Mouse (Mus musculus) G1E-ER4 (cell line): ENCODE data around the gene Slc34a3. TPM values are rescaled to one million over a fixed set of nuclear protein-coding genes. Genes with fewer than 3 reads are reported as not detected.

ENCODE experiments used
- GATA1 ChIP-seq: IDR thresholded peaks from one replicate; pipeline ENCODE4 v1.8.0; 2012; ENCODE audit warnings: low read length, inconsistent platforms
- polyA plus RNA-seq: library from polyadenylated mRNA; stranded (reverse); fragments of >175 nt; gene quantifications from 2 replicates; pipeline ENCODE4 v1.2.3, GENCODE M21; 2012

The Slc34a3 gene
- polyA plus RNA-seq, 1 experiment = not detected

DNA sequence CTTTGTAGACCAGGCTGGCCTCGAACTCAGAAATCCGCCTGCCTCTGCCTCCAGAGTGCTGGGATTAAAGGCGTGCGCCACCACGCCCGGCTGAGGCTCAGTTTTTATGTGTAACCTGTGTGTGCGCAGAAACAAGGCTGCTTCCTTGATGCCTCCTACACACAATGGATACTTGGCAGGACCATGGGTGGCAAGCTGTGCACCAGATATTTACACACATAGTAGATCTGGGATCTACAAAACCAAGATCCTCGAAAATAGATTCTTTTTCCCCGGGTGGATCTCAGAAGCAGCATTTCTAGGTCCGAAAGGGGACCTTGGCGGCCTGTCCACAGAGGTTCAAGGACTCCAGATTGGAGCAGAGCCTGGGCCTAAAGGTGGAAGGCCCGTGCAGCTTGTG lies 27.7 kb upstream of the Slc34a3 start:
- no peak for TF ChIP-seq GATA1

DNA sequence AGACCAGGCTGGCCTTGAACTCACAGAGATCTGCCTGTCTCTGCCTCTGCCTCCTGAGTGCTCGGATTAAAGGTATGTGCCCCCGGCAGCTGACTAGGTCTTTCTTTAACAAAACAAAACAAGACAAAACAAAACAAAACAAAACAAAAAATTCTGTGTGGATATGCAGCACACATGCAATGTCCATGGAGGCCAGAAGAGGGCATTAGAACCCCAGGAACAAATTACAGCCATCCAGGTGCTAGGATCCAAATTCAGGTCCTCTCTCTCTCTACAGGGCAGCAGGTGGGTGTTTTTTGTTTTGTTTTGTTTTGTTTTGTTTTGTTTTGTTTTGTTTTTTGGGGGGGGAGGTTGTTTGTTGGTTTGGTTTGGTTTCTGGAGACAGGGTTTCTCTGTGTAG lies 24.7 kb upstream of the Slc34a3 start:
- no peak for TF ChIP-seq GATA1

DNA sequence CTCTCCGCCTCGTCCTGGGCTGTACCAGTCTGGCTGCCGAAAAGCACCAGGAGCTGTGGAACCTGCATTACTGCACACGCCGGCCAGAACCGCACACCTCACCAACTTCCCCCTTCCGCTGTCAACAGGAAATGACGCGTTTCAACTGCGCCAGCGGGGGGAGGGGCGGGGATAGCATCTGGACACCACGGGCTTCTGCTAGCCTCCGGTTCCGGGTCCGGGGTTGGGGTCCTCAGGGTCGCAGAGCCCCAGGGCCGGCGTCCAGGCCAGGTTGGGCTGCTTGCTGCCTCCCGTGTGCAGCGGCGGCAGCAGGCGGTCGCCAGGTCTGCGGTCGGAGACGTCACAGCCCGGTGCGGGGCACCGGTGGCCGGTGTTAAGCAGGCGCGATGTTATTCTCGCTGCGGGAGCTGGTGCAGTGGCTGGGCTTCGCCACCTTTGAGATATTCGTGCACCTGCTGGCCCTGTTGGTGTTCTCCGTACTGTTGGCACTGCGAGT lies 21.2 kb upstream of the Slc34a3 start, which contains the start of gene Tmem203:
Gene Tmem203, plus strand, starts transcription at position 156 of the 496 bp plus-strand sequence.
- no peak for TF ChIP-seq GATA1

DNA sequence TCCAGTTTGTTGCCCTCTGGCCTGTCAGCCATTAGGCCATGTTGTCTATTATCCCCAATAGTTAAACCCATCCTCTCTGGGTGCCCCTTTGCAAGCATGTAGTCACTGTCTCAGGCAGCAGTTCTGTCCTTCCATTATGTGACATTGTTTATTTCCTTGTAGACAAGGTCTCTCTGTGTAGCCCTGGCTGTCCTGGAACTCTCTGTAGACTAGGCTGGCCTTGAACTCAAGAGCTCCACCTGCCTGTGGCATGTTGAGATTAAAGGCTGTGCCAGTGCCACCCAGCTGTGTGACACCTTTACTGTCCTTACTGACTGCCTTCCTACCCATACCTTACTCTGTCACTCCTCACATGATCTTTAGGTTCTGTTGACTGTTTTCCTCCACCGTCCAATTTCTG lies 18.2 kb upstream of the Slc34a3 start:
- no peak for TF ChIP-seq GATA1

DNA sequence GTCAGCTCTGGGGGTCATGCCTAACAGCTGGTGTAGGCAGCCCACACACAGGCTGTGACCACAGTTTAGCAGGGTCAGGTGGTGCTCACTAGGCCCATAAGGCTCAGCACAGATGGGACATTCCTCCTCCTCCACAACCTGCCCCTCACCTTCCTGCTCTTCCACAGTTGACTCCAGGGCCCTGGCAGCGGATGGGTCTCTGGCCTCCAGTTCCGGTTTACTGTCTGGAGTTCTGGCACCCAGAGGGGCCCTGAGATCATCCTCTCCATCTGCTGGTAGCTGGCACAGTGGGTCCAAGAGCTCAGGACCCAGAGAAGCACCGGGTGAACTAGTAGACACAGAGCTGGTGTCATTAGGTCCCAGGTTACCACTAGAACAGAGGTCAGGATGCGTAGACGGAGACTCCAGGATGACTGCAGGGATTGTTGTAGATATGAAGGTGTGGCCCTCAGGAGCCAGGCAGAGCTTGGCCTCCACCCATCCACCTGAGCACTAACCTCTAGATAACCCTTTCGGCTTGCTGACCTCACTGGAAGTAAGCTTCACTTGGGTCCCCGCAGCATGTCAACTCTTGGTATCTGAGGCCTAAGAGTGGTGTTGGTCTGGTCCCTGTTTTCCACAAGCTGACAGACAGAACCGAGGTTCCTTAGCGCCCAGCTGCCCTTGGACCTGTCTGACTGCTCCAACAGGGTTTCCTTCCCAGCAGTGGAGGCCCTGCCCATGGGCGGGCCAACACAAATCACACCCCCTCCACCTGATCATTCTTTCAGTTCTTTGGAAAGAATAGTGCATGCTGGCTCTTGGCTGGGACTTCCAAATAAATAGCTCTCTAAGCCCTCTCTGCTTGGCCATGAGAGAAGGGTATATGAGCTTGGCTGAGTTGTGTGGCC lies 12.3 kb upstream of the Slc34a3 start, which contains the start of gene AL732309.1:
Gene AL732309.1, minus strand, starts transcription at position 681 of the 890 bp plus-strand sequence.
- TF ChIP-seq GATA1 = no peak

DNA sequence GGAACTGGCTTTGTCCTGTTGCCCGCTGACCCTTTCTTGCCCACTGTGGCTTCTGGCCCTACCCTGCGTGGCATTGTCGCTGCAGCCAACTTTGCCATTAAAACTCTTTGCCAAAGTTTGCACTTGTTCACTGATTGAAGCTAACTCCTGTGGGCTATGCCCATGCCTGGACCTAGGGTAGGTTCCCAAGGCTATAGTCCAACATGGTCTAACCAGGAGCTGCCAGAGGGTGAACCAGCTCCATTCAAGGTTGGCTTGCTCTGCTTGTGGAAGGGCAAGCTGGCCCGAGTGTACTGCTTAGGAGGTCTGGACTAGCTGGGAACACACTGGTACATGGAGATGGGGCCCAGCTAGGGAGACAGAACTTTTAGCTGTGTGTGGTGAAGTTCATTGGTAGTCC lies 10.0 kb upstream of the Slc34a3 start:
- TF ChIP-seq GATA1 = no peak

DNA sequence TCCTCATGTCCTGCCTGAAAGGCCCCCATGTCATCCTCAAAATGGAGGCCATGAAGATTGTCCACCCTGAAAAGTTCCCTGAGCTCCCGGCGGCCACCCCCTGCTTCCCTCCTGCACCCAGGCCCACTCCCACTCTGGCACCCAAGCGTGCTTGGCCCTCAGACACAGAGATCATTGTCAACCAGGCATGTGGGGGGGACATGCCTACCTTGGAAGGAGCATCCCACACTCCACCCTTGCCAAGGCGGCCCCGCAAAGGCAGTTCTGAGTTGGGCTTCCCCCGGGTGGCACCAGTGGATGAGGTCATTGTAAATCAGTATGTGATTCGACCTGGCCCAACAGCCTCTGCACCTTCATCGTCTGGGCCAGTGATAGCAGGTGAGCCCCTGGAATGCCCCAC lies 9.2 kb upstream of the Slc34a3 start:
- TF ChIP-seq GATA1 = no peak

DNA sequence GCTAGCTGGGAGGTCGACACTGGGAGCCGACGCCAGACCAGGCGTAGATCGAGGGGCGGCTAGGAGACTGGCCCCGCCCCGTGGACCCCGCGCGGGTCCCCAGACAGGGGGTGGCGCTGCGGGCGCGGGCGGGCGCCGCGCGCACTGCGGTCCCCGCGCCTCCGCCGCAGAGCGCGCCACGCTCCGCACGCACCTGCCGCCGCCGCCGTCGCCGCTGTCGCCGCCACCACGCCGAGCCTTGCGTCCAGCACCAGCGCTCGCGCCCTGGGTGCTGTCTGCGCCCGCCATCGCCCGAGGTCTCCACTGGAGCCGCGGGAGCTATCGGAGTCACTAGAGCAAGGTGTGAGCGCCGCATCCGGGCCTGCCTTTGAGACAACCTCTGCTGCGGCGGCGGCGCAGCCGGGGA lies 7.9 kb upstream of the Slc34a3 start, which contains the start of the genes Rnf208 and Cysrt1:
Gene Rnf208, plus strand, starts transcription at position 155 of the 406 bp plus-strand sequence.
Gene Cysrt1, minus strand, starts transcription at position 352 of the 406 bp plus-strand sequence.
- no peak for TF ChIP-seq GATA1

DNA sequence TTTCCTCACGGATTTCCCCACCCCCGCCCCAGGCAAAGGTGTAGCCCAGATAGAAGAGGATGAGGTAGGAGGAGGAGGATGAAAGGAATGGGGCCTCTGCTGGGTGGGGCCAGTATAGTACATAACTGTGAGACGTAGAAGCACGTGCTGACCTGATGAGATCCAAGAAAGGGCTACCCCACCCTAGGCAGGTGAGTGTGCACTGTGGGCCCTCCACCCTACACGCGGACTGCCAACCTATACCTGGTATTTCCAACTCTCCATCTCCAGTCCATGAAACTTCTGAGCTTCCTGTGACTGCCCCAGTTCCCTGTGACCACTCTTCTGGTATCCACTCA lies 7.2 kb upstream of the Slc34a3 start:
- no peak for TF ChIP-seq GATA1

DNA sequence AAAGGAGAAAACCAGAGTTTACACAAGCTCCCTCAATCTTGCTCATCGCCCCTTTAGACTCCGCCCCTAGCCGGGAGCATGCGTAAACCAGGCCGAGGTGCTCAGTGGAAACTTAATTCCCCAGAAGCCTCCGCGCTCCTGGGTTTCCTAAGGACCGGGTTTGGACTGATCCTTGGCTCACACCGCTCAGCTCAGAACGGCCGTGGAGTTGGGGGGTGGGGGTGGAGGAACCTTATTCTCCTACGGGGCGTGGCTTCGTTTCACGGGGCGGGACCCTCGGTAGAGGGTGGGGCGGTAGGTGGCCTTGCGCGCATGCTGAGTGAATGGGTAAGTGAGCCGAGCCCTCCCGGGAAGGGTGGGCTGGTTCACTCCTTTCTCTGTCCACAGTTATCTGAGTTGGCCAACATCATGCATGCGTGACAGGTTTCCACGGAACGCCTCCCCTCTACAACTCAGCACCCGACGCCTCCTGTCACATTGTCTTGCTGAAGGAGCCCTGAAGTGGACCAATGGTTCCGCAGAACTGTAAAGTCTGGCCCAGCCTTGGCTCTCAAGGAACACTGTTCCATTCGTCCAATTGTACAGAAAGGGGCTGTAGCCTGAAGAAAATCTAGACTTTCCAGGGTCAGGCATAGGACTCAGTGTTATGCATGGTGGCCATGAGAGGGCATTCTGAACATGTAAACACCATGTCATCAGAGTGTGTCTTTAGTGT lies 6.7 kb upstream of the Slc34a3 start:
- no peak for TF ChIP-seq GATA1

DNA sequence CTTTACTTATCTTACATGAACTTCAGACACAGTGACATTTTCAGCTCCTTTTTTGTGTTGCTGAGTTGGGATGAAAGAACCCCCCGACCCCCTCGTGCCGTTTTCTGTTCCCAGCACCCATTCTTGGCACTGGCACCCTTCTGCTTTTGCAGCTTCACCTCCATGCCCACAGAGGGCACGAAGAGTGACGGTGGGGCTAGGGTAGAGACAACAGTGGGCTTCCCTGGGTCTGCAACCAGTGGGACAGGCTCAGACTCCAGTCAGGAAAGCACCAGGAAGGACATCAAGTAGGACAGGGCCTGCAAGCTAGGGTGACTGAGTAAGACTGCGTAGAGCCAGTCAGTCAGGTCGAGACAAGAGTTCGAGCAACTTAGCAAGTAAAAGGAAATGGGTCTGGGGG lies 6.1 kb upstream of the Slc34a3 start:
- TF ChIP-seq GATA1 = no peak

DNA sequence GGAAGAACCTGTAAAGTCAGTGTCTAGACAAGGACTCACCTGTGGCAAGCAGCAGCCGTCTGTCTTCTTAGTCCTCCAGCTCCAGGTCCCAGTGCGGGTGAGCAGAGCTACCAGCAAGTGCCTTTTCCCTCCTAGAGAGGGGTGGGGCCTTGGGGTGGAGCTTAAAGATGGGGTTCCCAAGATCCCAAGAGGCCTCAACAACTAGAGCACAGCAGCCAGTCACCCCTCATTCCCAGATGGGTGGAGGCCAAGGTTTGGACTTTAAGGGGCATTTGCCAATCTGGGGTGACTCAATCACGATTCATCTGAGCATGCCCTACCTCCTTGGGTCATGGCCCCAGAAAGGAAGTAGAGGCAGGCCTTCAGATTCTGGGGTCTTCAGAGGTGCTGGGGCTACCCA lies 5.6 kb upstream of the Slc34a3 start:
- TF ChIP-seq GATA1 = no peak

DNA sequence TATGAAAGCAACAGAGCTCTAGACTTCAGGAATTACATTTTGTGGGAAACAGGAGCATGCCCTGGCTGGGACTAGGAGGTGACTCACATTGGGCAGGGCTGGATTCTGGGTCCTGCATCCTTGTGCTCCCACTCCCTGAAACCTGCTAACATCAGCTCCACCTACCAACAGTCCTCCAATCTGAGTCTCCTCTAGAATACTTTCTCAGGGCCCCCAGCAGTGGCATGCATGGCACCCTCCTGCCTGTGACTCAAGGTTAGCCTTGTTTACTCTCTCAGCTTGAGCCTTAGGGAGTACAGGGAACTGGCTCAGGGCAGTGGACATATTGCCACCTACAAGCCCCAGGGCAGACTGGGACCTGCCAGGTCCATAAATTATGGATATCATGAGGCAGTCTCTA lies 3.9 kb upstream of the Slc34a3 start:
- no peak for TF ChIP-seq GATA1

DNA sequence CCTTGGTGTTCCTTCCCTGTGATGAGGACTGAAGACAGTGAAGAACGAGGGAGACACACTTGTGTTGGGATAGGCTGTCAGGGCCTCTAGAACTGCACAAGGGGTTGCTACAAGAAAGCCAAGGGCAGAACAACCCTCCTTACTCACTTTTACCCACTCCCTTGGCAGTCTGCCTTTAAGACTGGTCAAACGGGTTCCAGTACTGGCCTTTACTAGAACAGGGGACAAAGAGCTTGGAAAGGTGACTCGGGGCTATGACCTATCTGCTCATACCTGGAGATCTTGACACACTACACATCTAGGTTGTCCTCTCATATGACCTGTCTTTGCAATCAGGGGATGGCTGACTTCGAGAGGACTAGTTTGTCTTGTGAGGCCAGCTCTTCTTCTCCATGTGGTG lies 3.4 kb upstream of the Slc34a3 start:
- TF ChIP-seq GATA1 = no peak

DNA sequence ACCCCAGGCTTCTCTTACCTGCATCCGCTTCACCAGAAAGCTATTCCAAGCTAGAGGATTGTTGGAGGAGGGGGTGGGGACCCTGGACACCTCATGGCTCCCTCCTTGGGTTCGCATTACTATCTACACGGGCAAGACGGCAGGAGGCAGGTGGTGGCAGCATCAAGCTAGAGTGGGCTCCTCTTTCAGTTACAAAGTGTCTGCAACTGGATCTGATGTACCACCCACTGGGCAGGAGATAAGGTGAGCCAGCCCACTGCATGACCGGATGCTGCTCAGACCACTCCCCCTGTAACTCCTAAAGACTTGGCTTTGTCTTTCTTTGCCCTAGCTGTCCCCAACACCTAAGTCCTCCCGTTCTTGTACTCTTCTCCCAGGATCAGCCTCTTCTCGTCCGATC lies 2.5 kb upstream of the Slc34a3 start, which contains the start of gene Rnf224:
Gene Rnf224, minus strand, starts transcription at position 174 of the 400 bp plus-strand sequence.
- no peak for TF ChIP-seq GATA1

DNA sequence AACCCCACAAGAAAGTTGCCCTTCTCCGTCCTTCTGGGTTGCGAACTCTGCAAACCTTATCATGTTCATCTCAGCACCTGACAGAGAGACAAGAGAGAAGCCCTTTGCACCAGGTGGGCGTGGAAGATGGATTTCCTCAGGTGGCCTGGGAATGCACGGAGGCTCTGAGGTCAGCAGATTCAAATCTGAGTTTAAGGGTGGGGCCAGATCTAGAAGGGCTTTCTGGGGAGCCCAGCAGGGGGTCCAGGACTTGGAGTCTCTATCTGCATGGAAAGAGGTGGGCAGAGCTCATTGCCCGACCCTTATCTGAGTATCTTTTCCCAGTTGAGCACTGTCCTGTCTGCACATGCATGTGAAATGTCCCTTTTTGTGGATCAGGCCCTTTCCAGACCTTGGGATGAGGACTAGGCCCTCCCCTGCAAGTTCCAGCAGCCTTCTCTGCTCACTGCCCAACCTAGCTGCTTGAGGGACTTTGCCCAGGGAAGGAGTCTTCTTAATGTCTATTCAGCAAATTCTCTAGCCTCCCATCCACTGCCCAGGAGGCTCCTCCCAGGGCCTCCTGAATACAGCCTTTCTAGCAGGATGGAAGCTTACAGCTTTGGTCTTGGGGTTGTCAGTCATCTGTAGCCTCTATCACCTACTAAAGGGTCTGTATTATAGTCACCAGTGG lies 522 bp upstream of the Slc34a3 start:
- TF ChIP-seq GATA1 = no peak
